Mouse (Mus musculus): ENCODE results near the gene Wif1.

The Wif1 gene

GRCm38 (mm10) chr10:121070742-121071141, 37.0 kb downstream of the Wif1 start:
- no peak for DNase-seq (ENCODE audit: low spot score in 2 of 2)

GRCm38 (mm10) chr10:121080500-121080899, 46.7 kb downstream of the Wif1 start:
- no peak for DNase-seq (ENCODE audit: low spot score in 2 of 2)

GRCm38 (mm10) chr10:121082881-121083280, 49.1 kb downstream of the Wif1 start:
- DNase-seq (ENCODE audit: low spot score in 2 of 2), result no peak

GRCm38 (mm10) chr10:121083512-121083911, 49.8 kb downstream of the Wif1 start:
- DNase-seq (ENCODE audit: low spot score in 2 of 2), result no peak

GRCm38 (mm10) chr10:121088679-121089078, 54.9 kb downstream of the Wif1 start:
- DNase-seq (ENCODE audit: low spot score in 2 of 2), result no peak

DNA sequence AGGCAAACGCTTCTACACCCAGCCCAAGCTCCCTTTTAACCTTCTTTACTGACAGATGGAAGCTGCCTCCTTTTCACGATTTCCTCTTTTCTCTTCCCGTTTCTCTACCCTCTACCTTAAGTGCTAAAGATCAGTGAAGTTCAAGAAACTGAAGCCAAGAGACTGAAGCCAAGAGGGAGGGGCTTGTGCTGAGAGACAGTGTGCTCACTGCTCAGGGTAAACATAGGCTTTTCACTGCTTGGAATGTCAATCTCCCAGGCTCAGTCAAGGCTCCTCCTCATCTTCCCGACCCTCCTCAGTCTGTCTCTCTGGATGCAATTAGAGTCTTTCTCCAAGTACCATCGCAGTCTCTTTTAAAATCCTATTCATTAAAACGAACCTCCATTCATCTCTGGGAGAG, 55.6 kb downstream of the Wif1 start:
- DNase-seq (ENCODE audit: low spot score in 2 of 2), result no peak

- no peak for DNase-seq (ENCODE audit: low spot score in 2 of 2)
These were observed 56.2 kb downstream of the Wif1 start for GRCm38 (mm10) chr10:121090006-121090405.

DNA sequence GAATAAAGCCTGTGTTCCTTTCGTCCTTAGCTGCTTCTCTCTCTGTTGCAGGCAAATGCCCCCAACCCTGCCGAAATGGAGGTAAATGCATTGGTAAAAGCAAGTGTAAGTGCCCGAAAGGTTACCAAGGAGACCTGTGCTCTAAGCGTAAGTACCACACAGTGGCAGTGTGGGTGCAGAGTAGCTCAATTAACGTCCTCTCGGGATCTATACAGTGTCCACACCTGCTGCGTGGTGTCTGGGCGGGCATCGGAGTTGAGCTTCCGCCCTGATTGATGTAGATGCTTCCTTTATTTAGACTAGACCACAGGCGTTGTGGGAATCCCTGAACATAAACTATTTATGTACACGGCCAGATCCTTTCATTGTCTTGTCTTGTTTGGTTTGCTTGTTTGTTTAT, 62.2 kb downstream of the Wif1 start:
- no peak for DNase-seq (ENCODE audit: low spot score in 2 of 2)

- no peak for DNase-seq (ENCODE audit: low spot score in 2 of 2)
These were observed 64.5 kb downstream of the Wif1 start for GRCm38 (mm10) chr10:121098263-121098662.

- no peak for DNase-seq (ENCODE audit: low spot score in 2 of 2)
These were observed 65.9 kb downstream of the Wif1 start for GRCm38 (mm10) chr10:121099658-121100057.

DNA sequence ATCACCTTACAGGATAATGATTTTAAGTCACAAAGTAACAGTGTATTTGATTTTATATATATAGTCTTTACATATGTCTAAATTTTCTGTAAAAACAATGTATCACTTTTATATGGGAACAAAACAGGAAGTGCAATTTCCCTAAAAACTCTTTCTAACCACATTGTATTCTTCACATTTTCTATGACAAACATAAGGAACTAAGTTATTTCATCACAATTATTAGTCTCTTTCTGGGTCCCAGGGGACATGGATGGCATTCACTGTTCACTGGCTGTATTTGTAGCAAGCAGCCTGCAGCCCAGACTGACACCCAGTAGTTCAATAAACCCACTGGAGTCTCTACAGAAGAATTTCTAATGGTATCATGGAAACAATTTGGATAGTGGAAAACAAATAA, 82.4 kb downstream of the Wif1 start:
- DNase-seq (ENCODE audit: low spot score in 2 of 2), result no peak

DNA sequence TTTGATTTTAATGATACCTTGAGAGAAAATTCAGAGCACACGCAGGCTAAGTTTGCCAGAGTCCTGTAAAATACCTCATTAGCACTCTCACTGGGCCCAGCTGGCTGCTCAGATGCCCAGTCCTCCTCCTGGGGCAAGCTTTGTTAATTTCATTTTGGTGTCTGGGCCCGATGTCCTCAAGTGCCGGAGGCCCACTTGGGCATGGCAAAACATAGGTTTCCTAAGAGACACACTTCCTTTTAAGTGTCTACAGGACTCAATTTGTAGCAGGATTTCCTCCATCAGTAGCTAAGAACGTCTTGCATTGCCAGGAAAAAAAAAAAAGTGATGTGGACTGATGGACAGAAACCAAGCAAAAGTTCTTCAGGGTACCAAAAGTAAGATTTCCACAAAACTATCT, 82.9 kb downstream of the Wif1 start:
- no peak for DNase-seq (ENCODE audit: low spot score in 2 of 2)

DNA sequence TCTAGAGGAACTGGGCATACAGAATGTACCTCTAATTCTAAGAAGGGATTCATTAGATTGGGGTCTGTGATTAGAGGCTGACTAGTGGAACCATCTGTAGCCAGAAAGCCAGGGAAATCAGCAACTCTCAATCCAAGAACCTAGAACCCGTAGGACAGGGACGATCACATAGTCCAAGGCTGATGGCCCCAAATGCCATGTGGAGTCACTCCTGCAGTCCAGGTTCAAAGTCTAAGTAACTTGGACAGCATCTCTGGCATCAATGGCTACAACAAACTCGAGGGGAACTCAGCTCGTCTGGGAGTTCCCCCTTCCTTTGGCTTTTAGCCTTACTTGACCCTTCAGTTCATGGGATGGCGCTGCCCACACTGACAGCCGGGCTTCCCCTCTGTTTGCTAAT, 87.0 kb downstream of the Wif1 start:
- no peak for DNase-seq (ENCODE audit: low spot score in 2 of 2)

- no peak for DNase-seq (ENCODE audit: low spot score in 2 of 2)
These were observed 90.7 kb downstream of the Wif1 start for GRCm38 (mm10) chr10:121124481-121124880.

- DNase-seq (ENCODE audit: low spot score in 2 of 2), result peak; percentile 4 to 7
These were observed 95.5 kb downstream of the Wif1 start for GRCm38 (mm10) chr10:121129000-121129925.

Measured in heart, adult 9 months (tissue).